Mouse (Mus musculus) midbrain, embryonic 16.5 days (tissue): ENCODE data around the gene Rnaset2b. TPM values are rescaled to one million over a fixed set of nuclear protein-coding genes. Genes with fewer than 3 reads are reported as not detected.
"Not testable (repeated sequence)": the region's sequence is repeated elsewhere in the genome, so short reads cannot be mapped to it uniquely, and the experiment has no call there.

Source experiments
- ATAC-seq: fragments of 200-750 bp; cut with Nextera tagmentation; 2 replicates; pipeline ENCODE4 v1.8.0; 2017; ENCODE audit warnings: moderate TSS enrichment
- H3K27ac ChIP-seq: fragments of 300-500 bp; sonication (generic); 2 replicates; pipeline ENCODE4 v1.5.1; 2014; ENCODE audit warnings: mild to moderate bottlenecking, low read length, mixed read lengths
- H3K27me3 ChIP-seq: fragments of 300-500 bp; sonication (generic); 2 replicates; pipeline ENCODE4 v1.6.1; 2014; ENCODE audit warnings: low read depth, low read length, mixed read lengths; ENCODE audit not compliant: control insufficient read depth, insufficient read depth
- H3K36me3 ChIP-seq: fragments of 300-500 bp; sonication (generic); 2 replicates; pipeline ENCODE4 v1.6.1; 2014; ENCODE audit warnings: mild to moderate bottlenecking, low read length, moderate library complexity, mixed read lengths; ENCODE audit not compliant: control insufficient read depth, insufficient read depth
- H3K4me1 ChIP-seq: fragments of 300-500 bp; sonication (generic); 2 replicates; pipeline ENCODE4 v1.6.1; 2014; ENCODE audit warnings: mild to moderate bottlenecking, low read length, mixed read lengths; ENCODE audit not compliant: control insufficient read depth, insufficient read depth
- H3K4me2 ChIP-seq: fragments of 300-500 bp; sonication (generic); 2 replicates; pipeline ENCODE4 v1.6.1; 2014; ENCODE audit warnings: mild to moderate bottlenecking, low read length, mixed read lengths
- H3K4me3 ChIP-seq: fragments of 300-500 bp; sonication (generic); 2 replicates; pipeline ENCODE4 v1.5.1; 2014; ENCODE audit warnings: low read depth, mild to moderate bottlenecking, low read length, moderate library complexity, mixed read lengths
- H3K9ac ChIP-seq: fragments of 300-500 bp; sonication (generic); 2 replicates; pipeline ENCODE4 v1.6.1; 2014; ENCODE audit warnings: low read depth, low read length, mixed read lengths
- H3K9me3 ChIP-seq: fragments of 300-500 bp; sonication (generic); replicated peaks from 2 replicates; pipeline ENCODE4 v1.6.1; 2014; ENCODE audit warnings: mild to moderate bottlenecking, low read length, mixed read lengths; ENCODE audit not compliant: control insufficient read depth, poor library complexity, severe bottlenecking
- WGBS: fragments of 180-500 bp; shearing (Covaris S2); extraction: QIAGEN DNeasy Blood & Tissue Kit; methylation state at CpG from one replicate; pipeline ENCODE4 v1.1.7; 2014; 5-methylcytosine and 5-hydroxymethylcytosine counted together
- polyA plus RNA-seq: library from polyadenylated mRNA; unstranded; fragments of >200 nt; fragmentation: Nextera tagmentation; extraction: Ambion mirVana; gene quantifications from 2 replicates; pipeline ENCODE4 v1.2.1, GENCODE M21; 2015

The Rnaset2b gene
- polyA plus RNA-seq, 1 experiment from 2014 or later, result 66.0 TPM

DNA sequence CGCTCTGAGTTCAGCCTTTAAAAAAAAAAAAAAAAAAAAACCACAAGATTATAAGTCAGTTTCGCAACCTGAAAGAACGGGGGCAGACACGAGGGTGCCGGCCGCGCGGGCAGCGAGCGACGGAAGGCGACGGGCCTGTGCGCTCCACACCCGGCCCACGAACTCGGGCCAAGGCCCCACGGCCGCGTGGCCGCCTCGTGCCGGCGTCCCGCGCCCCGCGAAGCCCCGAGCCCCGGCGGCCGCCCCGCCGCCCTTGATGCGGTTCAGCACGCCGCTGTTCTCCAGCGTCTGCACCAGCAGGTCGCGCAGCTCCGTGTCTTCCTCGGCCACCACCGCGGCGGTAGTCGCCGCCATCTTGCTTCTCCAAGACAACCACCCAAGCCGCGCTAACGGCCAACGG lies 9.7 kb upstream of the Rnaset2b start, which contains the start of gene Tagap1:
TSS of gene Tagap1 (minus strand) at position 381 of the 400 bp plus-strand sequence.
- not testable (repeated sequence) for H3K4me1 ChIP-seq, H3K27me3 ChIP-seq, H3K27ac ChIP-seq, H3K9me3 ChIP-seq, H3K36me3 ChIP-seq, ATAC-seq
- Histone ChIP-seq H3K9ac (peak within 1 kb of the TSS; percentile 56), H3K4me2 (peak within 1 kb of the TSS; percentile 48), H3K4me3 (peak within 1 kb of the TSS; percentile 46)
- under 1% methylated on average over 29 of the region's 51 CpGs for WGBS

DNA sequence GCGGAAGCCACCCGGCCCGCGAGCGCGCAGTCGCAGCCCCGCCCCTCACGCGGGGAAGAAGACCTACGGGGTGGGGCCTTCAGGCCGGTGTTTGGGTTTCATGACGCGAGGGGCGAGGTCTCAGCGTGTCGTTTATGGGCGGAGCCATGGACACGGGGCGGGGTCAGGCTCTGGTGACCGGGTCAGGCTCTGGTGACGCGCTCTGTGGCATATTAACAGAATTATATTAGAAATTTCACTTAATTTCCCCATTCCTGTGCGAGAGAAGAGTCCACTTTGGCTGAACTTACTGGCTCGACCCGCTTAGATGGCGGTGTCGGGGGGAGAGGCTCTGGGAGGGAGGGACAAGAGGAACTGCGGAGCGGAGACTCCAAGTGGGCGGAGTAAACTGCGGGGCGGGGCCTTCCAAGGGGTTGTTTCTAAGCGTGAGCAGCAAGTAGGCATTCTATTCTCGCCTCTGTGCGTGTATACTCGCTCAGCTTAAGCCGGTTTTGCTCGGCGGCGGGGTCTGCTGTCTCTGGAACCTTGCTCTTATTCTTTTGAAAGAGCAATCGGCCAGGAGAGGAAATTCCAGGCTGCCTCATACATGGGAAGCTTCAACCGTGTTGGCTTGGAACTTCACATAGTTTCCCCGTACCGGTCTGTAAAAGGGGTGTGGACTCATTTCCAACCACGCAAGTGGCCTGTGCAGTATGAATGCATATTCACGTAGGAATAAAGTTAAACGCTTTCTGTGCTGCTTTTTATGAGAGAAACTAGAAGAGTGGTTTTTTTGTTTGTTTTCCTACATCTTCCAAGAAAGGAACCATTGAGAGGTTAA lies 9.0 kb upstream of the Rnaset2b start:
- H3K4me3 ChIP-seq, result peak overlapping the region; percentile 23; the same call in 1 of the 2 replicates
- H3K27me3 ChIP-seq, H3K4me1 ChIP-seq, H3K9ac ChIP-seq, H3K27ac ChIP-seq, H3K36me3 ChIP-seq, H3K9me3 ChIP-seq: not testable (repeated sequence)
- H3K4me2 ChIP-seq, result peak overlapping the region; percentile 45
- 0% methylated on average over 14 of the region's 48 CpGs for WGBS
- peak; percentile 97 for ATAC-seq

DNA sequence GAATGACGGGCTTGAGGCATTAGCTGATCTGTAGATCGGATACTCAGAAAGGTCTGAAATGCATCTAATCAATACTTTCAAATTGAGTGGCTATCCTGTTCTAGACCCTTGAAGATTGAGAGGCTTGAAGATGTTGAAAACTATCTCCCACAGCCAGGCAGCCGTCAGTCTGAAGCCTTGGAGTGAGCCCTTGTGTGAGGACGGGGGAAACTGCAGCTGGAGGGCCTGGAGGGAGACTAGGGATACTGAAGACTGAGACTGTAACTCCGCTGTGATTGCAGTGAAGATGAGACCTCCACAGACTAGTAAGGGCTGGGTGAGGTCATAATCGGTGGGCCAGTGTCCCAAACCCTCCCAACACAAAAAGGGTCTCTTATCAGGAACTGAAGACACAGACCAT lies 8.1 kb upstream of the Rnaset2b start:
- not testable (repeated sequence) for ATAC-seq, H3K4me2 ChIP-seq, H3K36me3 ChIP-seq, H3K4me3 ChIP-seq, H3K27ac ChIP-seq, H3K9ac ChIP-seq, H3K27me3 ChIP-seq, H3K4me1 ChIP-seq, H3K9me3 ChIP-seq
- 85% methylated on average over 3 of the region's 6 CpGs for WGBS

DNA sequence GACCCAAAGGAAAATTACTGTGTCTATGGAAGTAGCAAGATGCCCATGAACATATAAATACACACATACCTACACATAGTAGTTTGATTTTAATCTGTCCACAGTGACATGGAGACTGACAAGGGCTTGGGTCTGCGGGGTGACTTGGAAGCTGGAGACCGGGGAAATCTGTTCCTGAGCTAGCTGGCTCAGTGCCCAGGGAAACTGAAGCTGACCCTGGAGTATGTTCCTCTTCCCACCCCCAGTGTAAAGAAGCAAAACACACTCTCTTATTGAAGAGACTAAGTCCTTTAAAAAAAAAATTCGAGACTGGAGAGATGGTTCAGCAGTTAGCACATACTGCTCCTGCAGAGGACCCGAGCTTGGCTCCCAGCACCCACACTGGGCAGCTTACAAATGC lies 7.5 kb upstream of the Rnaset2b start:
- 68% methylated on average over 4 of the region's 4 CpGs for WGBS
- H3K27me3 ChIP-seq, H3K9me3 ChIP-seq, H3K27ac ChIP-seq, H3K4me1 ChIP-seq, H3K4me3 ChIP-seq, ATAC-seq, H3K4me2 ChIP-seq, H3K36me3 ChIP-seq, H3K9ac ChIP-seq: not testable (repeated sequence)

DNA sequence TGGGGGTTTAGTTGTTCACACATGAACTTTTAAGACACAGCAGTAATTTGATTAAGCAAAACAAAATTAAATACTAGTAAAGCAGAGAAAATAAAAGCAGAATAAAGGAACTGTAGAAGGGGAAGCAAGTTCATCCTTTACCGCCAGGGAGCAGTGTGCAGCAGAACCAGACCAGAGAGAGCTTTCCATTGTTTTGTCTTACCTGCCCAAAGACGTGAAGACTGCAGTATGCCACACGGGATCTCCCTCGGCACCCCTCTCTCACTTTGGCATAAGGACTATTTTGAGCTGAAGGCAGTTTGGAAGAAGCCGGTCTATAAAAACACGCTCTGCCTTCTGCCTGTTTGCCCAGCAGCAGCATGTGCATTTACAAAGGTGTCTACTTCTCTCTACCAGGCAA lies 5.1 kb upstream of the Rnaset2b start:
- not testable (repeated sequence) for H3K4me3 ChIP-seq, ATAC-seq, H3K27ac ChIP-seq, H3K36me3 ChIP-seq, H3K9ac ChIP-seq, H3K9me3 ChIP-seq, H3K27me3 ChIP-seq, H3K4me2 ChIP-seq, H3K4me1 ChIP-seq
- WGBS, result 14% methylated on average over 5 of the region's 6 CpGs

DNA sequence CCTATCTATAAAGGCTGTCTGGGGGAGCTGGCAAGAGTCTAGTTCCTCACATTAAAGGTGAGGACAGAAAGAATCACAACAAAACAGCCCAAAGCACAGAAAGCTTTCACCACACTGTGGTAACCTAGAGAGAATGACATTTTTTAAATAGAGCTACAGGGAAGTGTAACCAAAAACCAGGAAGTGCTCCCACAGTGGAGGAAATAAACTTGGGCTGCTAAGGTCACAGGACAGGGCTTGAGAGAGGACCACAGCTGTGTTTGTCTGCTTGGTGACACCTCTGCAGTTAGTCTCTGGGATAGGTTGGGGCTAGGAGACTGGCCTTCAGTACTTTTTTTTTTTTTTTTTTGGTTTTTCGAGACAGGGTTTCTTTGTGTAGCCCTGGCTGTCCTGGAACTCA lies 2.8 kb upstream of the Rnaset2b start:
- H3K36me3 ChIP-seq, H3K4me2 ChIP-seq, H3K9ac ChIP-seq, H3K27ac ChIP-seq, H3K4me1 ChIP-seq, ATAC-seq, H3K4me3 ChIP-seq, H3K9me3 ChIP-seq, H3K27me3 ChIP-seq: not testable (repeated sequence)
- WGBS, result no CpG with 5 or more reads among the region's 1 CpGs

DNA sequence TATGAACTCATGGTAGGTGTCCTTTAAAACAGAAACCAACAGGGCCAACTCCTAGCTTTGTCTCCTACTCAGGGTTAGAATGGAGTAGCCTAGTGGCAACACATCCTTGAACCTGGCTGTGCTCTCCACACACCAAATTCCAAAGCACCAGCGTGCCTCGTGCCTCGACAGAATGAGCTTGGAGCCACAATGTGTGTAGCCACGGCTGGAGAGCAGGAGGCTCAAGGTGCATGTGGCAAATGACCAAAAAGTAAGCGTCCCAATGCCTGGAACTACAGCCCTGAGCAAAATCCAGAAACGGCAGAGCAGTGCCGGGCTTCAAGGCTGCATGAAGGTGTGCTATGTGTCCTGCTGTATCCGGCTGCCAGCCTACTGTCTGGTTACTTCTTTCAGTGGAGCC lies 804 bp downstream of the Rnaset2b start:
- H3K4me3 ChIP-seq, H3K27ac ChIP-seq, H3K36me3 ChIP-seq, H3K9me3 ChIP-seq, ATAC-seq, H3K4me2 ChIP-seq, H3K4me1 ChIP-seq, H3K9ac ChIP-seq, H3K27me3 ChIP-seq: not testable (repeated sequence)
- 87% methylated on average over 8 of the region's 8 CpGs for WGBS

DNA sequence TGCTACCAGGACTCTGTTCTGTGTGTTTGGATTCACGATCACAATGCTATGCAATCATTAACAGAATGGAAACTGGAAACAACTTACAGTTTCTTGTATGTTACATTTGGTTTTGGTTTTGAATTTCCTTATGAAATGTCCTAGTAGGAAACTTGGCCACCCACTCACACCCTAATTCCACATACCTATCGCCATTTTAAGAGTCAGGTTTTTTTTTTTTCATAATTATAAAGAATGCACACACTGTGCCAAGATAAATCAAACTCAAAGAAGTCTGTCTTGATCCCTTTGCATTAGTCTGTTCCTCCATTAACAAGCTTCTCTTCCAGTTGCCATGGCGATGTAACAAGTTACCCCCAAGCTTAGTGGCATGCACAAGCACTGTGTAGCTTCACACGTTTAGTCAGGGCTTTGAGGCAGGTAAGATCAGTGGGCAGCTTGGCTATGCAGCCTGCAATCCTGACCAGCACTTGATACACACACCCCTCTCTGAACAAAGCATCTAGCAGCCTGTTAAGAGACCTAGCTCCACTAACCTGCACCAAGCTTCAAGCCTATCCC lies 2.5 kb downstream of the Rnaset2b start:
- not testable (repeated sequence) for H3K4me1 ChIP-seq, H3K9me3 ChIP-seq, H3K4me2 ChIP-seq, H3K4me3 ChIP-seq, H3K27me3 ChIP-seq, H3K36me3 ChIP-seq, H3K27ac ChIP-seq, H3K9ac ChIP-seq
- WGBS, result 43% methylated on average over 4 of the region's 4 CpGs
- ATAC-seq, result 0 out of 2 replicates have a peak, but pooled peaks have one; percentile 32

DNA sequence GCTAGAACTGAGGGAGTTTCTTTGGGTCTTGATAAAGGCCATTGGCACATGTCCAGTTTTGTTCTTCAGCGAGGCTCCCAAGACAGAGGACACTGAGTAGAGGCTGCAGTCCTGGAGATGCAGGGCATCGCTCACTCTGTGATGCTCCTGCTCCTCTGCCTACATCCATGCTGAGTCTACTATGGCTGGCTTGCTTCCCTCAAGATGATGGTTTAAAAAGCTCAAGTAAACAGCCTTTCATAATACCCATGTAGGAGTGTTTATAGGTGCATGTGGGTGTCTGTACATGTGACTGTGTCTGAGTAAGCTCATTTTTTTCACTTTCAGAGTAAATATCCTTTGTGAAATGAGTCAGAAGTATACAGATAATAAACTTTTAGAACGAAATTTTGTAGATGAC lies 4.6 kb downstream of the Rnaset2b start:
- not testable (repeated sequence) for H3K27me3 ChIP-seq, H3K27ac ChIP-seq, H3K9me3 ChIP-seq, H3K4me2 ChIP-seq, H3K9ac ChIP-seq, H3K4me1 ChIP-seq, ATAC-seq, H3K4me3 ChIP-seq, H3K36me3 ChIP-seq
- 54% methylated on average over 3 of the region's 3 CpGs for whole genome bisulfite sequencing
